Mouse (Mus musculus): Measurements from ENCODE around the gene Dnm3.

GRCm38 (mm10) chr1:162298527-162298926, 179.3 kb downstream of the Dnm3 start:
- no peak for TF ChIP-seq POLR2A (IDR thresholded peaks at IDR 0.05; ENCODE audit: insufficient read length, low read depth)
- TF ChIP-seq TCF12 (IDR thresholded peaks at IDR 0.05; ENCODE audit: insufficient read depth, poor library complexity, severe bottlenecking) = no peak
- no peak for TF ChIP-seq POLR2AphosphoS2 (IDR thresholded peaks at IDR 0.05; ENCODE audit: insufficient read length, low read depth)
- no peak for TF ChIP-seq MAX (IDR thresholded peaks at IDR 0.05; ENCODE audit: low read depth)
- TF ChIP-seq TCF3 (IDR thresholded peaks at IDR 0.05; ENCODE audit: insufficient read length, low read depth) = no peak
